Mouse (Mus musculus): ENCODE data around the gene Mael. TPM values are rescaled to one million over a fixed set of nuclear protein-coding genes. Genes with fewer than 3 reads are reported as not detected.

Gene Mael
- polyA plus RNA-seq, 1 experiment from 2014 or later: not detected

- peak; percentile 88 for DNase-seq (ENCODE audit: low spot score)
These were observed 84.1 kb downstream of the Mael start for GRCm38 (mm10) chr1:166154162-166155112.

DNA sequence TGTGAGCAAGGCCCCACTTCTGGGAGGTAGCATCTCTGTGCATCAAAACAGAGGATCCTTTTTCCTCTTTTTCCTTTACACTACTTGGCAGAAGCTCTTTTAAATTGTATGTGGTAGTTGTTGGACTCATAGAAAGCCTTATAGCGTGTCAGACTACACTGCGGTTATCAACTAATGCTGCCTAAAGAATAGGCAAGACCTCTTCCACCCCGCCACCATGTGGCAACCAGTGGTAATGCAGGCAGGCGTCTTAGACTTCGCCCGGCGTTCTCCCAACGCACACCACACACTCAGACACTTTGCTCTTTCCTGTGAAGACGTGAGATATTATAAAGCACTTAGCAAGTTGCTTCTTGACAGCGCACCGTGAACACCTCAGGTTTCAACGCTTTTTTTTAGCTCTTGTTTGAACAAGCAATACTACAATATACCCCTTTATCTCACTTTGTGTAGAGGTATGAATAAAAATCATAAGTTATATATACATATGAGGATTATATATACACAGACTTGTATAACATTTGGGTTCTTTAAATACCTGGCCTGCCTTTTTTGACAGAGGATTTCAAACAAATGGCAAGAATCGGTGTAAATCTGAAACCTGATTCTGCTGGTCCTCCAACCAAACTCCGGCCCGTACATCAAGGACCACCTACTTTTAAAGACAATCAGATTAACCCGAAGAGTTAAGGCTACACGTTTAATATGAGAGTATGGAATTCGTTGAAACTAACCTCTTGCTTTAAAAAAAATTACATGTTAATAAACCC, 85.0 kb downstream of the Mael start:
- DNase-seq (ENCODE audit: low spot score): peak; percentile 89

GRCm38 (mm10) chr1:166152034-166152433, 86.5 kb downstream of the Mael start:
- DNase-seq (ENCODE audit: low spot score): no peak

DNA sequence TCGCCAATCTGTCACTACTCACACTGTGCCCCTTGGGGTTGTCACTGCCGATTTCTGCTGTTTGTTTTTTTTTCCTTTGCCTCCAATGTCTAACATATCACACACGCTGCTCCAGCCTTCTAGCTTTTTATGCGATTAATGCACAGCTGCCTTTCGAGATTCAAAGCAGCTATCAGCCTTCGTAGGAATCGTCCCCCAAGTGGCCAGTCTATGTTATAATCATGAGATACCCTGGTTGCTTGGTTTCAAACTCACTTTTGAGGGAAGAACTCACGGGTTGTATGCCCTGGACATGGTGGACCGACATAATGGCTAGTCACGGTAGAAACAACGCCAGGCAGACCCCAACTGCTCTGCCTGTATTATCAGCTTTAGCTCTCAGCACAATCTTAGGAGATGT, 87.2 kb downstream of the Mael start:
- DNase-seq (ENCODE audit: low spot score): no peak

Other genes starting within 250 kb of the Mael start
- gene Pou2f1, start 236.1 kb downstream of the Mael start, polyA plus RNA-seq (2015; fragmentation: Nextera tagmentation; extraction: Ambion mirVana): 11.4 and 15.7 TPM in 2 replicates
- 0.14 and 0.15 TPM in 2 replicates for gene Dusp27, start 110.8 kb downstream of the Mael start, polyA plus RNA-seq (2015; fragmentation: Nextera tagmentation; extraction: Ambion mirVana)
- gene Gpa33, start 108.5 kb downstream of the Mael start, polyA plus RNA-seq (2015; fragmentation: Nextera tagmentation; extraction: Ambion mirVana): 0.31 and 0.44 TPM in 2 replicates
- 0.08 and 0.12 TPM in 2 replicates for gene Ildr2, start 15.4 kb upstream of the Mael start, polyA plus RNA-seq (2015; fragmentation: Nextera tagmentation; extraction: Ambion mirVana)
- gene Tada1, start 140.3 kb upstream of the Mael start, polyA plus RNA-seq (2015; fragmentation: Nextera tagmentation; extraction: Ambion mirVana): 53.7 and 54.1 TPM in 2 replicates
- gene Pogk, start 171.1 kb upstream of the Mael start, polyA plus RNA-seq (2015; fragmentation: Nextera tagmentation; extraction: Ambion mirVana): 3.1 and 3.4 TPM in 2 replicates